Mouse (Mus musculus) bone marrow macrophage, adult 2 months (primary cell): ENCODE measurements at regions not wholly inside any gene's neighbourhood (a gene's known extent, or its start where the extent isn't known, plus 50 kb on each side); places are given as distances from the start of the nearest gene placed in this dataset.

Source experiments
- CTCF ChIP-seq: IDR thresholded peaks from 2 replicates; pipeline ENCODE4 v1.5.1; 2012; ENCODE audit warnings: low read depth, mild to moderate bottlenecking, low read length, moderate library complexity
- POLR2A ChIP-seq: IDR thresholded peaks from 2 replicates; pipeline ENCODE4 v1.6.1; 2012; ENCODE audit warnings: mild to moderate bottlenecking, low read depth, low read length, borderline replicate concordance

DNA sequence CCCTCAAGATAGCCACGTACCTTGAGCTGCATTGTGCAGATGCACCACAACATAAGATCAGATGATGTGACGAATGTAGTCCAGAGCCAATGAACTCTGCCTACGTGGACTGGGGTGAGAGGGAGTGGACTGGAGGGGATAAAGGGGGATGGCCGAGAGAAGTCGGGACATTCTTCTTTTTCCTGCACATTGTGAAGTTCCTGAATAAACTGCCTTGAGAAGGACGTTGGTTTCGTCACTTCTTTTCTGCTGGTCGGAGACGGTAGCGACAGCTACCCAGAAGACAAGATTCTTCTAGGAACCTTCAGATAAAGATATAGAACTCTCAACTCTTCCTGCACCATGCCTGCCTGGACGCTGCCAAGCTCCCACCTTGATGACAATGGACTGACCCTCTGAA is 107.1 kb upstream of the Slc22a22 start:
- TF ChIP-seq CTCF (no peak), POLR2A (no peak)
